Mouse (Mus musculus) heart, postnatal 10 days (tissue): ENCODE results near the gene Klrd1. TPM values are rescaled to one million over a fixed set of nuclear protein-coding genes. Genes with fewer than 3 reads are reported as not detected.

Source experiments
- total RNA-seq, 2 experiments: library from RNA; stranded (reverse); gene quantifications; 2 replicates each; pipeline ENCODE4 v1.2.3; 2021

Gene Klrd1
- total RNA-seq, 2 experiments from 2014 or later, result not detected

Other genes with a start within 250 kb of the Klrd1 start
- gene Clec12a, start 249.1 kb upstream of the Klrd1 start, total RNA-seq, result under 1 TPM; 0.19 to 0.74 TPM
- not detected for gene Clec12b, start 205.9 kb upstream of the Klrd1 start, total RNA-seq
- gene Clec1b, start 194.5 kb upstream of the Klrd1 start, total RNA-seq, result 1 to 10 TPM in 1 of 2 experiments, under 1 TPM in 1; 0.97 to 1.4 TPM
- under 1 TPM; 0.19 to 0.47 TPM for gene Clec9a, start 182.9 kb upstream of the Klrd1 start, total RNA-seq
- gene Clec1a, start 139.8 kb upstream of the Klrd1 start, total RNA-seq, result 10 to 100 TPM; 16.3 to 16.7 TPM
- under 1 TPM; 0.07 to 0.17 TPM for gene Olr1, start 84.6 kb upstream of the Klrd1 start, total RNA-seq
- gene Tmem52b, start 79.2 kb upstream of the Klrd1 start, total RNA-seq, result not detected
- 10 to 100 TPM; 62.1 to 72.6 TPM for gene Gabarapl1, start 58.6 kb upstream of the Klrd1 start, total RNA-seq
- gene Klre1, start 13.9 kb upstream of the Klrd1 start, total RNA-seq, result not detected
- gene Klrk1, start 32.1 kb downstream of the Klrd1 start, total RNA-seq, result not detected
- gene Klrc3, start 51.6 kb downstream of the Klrd1 start, total RNA-seq, result not detected
- gene Klrc2, start 68.9 kb downstream of the Klrd1 start, total RNA-seq, result not detected
- not detected for gene Klrc1, start 87.2 kb downstream of the Klrd1 start, total RNA-seq
- gene Klri1, start 125.3 kb downstream of the Klrd1 start, total RNA-seq, result not detected
- gene Klri2, start 148.7 kb downstream of the Klrd1 start, total RNA-seq, result not detected
- gene Gm156, start 192.5 kb downstream of the Klrd1 start, total RNA-seq, result not detected